Mouse (Mus musculus) gonadal fat pad, adult 2 months (tissue): ENCODE results near the gene Olfr177. TPM values are rescaled to one million over a fixed set of nuclear protein-coding genes. Genes with fewer than 3 reads are reported as not detected.

Source experiments
- DNase-seq: peaks from one replicate; pipeline ENCODE4 v3.0.0-alpha.2; 2012; ENCODE audit warnings: low read depth
- polyA plus RNA-seq: library from polyadenylated mRNA; depleted of rRNA; stranded (reverse); fragments of >200 nt; gene quantifications from 2 replicates; pipeline ENCODE4 v1.2.3, GENCODE M21; 2012; rRNA removed

The Olfr177 gene
- polyA plus RNA-seq: not detected in 2 replicates

DNA sequence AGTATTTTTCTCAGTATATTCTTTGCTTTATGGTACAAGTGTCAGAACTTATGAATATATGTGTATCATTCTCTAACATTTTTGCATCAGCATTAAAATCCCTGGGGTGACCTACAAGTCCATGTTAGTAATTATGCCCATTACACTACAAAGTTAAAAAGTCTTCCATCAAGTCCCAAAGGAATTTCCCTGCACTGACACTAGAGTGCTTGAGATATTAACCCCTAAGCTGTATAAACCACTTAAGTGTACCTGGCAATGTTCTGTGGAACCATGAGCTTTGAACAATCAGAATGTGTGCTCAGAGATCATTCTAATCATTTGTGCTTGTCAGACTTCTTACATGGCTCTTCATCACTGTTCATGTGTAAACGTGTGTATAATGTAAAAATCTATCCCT is at the start of gene Olfr177:
Olfr177 (minus strand) TSS at position 101 of the 400 bp plus-strand sequence.
- DNase-seq: no peak

DNA sequence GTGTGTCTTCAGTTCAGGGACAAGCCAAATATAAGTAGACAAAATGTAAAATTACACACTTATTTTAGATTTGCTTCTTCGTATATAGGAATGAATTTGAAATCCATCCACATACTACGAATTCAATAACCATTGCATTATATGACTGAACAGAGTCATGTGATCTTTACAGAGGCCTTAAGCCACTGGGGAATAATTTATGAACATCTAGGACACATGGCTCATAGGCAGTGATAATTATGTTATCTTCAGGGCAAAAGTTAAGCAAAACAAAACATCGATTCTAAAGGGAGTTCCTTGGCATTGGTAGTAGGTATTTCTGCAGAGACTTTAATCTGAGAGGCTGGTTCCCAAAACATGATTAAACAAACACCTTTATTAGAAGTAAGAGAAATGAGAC is 17.4 kb upstream of the Olfr177 start, which contains the start of gene Olfr178:
Olfr178 (minus strand) TSS at position 101 of the 400 bp plus-strand sequence.
- no peak for DNase-seq

DNA sequence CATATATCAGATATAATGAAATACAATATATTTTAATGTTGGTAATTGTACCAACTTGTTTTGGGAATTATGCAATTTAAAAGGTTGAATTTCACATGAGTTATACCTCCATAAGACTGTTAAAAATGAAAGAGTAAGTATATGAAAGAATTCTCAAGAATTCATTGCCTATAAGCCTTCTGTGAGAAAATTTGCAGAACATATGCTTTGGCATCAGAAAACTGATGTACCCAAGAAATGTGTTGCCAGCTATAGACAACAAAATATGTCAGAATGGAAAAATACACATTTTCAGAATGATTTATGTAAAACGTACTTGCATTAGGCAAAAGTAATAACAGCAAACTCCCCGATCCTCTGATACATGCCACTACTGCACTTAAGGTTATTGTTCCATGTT is 9.8 kb upstream of the Olfr177 start:
- DNase-seq: no peak

DNA sequence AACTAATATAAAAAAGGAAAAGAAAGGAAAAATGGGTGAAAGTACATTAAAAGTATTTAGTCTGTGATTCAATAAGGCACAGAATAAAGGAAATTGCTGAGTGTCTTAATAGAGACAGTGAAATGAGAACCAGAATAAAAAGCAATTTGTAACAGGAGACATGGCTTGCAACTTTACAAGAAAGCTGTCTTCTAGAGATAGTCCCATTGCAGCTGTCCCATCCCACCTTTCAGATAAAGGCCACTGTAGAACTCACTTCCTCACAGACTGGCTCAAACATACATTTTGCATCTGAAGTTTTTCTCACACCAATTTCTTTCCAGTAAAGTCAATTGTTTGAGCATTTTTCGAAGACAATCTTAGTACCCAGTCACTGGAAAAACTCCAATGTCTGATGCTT is 13.1 kb downstream of the Olfr177 start:
- no peak for DNase-seq

DNA sequence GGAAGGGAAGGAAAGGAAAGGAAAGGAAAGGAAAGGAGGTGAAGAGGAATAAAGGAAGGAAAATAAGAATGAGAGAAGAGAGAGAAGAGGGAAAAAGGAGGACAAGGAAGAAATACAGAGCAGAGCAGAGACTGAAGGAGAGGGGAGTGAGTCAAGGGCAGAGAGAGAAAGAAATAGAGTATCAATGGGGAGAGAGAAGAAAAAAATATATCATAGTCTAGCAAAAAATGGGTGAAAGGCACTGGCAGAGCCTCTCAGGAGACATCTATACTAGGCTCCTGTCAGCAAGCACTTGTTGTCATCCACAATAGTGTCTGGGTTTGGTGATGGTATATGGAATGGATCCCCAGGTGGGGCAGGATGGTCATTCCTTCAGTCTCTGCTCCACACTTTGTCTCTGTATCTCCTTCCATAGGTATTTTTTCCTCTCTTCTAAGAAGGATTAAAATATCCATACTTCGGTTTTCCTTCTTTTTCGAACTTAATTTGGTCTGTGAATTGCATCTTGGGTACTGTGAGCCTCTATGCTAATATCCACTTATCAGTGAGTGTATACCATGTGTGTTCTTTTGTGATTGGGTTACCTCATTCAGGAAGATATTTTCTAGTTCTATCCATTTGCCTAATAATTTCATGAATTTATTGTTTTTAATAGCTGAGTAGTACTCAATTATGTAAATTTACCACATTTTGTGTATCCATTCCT is 14.4 kb downstream of the Olfr177 start:
- DNase-seq: no peak

DNA sequence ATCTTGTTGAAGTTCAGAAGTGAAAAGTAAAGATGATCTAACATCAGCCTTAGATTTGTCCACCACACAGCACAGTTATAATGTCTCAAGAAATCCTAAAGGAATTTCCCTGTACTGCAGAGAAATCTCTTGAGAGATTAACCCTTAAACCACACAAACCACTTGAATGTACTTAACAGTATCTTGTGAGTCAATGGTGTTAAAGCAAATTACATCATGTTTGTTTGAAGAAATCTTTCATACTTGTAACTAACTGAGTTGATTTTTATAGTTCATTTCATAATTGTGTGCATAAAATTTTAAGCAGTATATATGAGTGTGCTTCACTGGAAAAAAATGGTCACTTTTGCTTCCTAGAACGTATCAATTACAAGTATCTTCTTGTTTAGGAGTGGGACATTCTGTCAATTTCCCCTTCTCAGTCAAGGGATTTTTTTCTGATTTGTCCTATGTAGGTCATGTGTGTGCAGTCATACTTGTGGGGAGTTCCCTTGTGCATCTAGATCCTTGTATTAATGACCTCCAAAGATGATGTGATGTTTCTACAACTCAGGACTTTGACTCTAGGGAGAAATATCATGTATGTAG is 47.7 kb downstream of the Olfr177 start, which contains the start of gene Olfr175-ps1:
Olfr175-ps1 (minus strand) TSS at position 51 of the 588 bp plus-strand sequence.
- no peak for DNase-seq

Other genes with a start within 250 kb of the Olfr177 start
- not detected in 2 replicates for gene E330017A01Rik, start 236.0 kb downstream of the Olfr177 start, polyA plus RNA-seq
- 12.0 and 13.6 TPM in 2 replicates for gene Cpox, start 204.5 kb downstream of the Olfr177 start, polyA plus RNA-seq
- gene Gpr15, start 155.7 kb downstream of the Olfr177 start, polyA plus RNA-seq: not detected in 2 replicates
- gene Cldnd1, start 146.9 kb downstream of the Olfr177 start, polyA plus RNA-seq: 42.4 and 43.2 TPM in 2 replicates
- not detected in 2 replicates for gene Olfr172, start 111.6 kb downstream of the Olfr177 start, polyA plus RNA-seq
- not detected in 2 replicates for gene Olfr173, start 74.5 kb downstream of the Olfr177 start, polyA plus RNA-seq
- not detected in 2 replicates for gene Olfr175-ps1, start 48.0 kb downstream of the Olfr177 start, polyA plus RNA-seq
- gene Olfr178, start 17.3 kb upstream of the Olfr177 start, polyA plus RNA-seq: not detected in 2 replicates
- gene Olfr181, start 54.0 kb upstream of the Olfr177 start, polyA plus RNA-seq: not detected in 2 replicates
- gene Olfr180, start 54.6 kb upstream of the Olfr177 start, polyA plus RNA-seq: not detected in 2 replicates
- not detected in 2 replicates for gene Olfr183, start 120.6 kb upstream of the Olfr177 start, polyA plus RNA-seq
- not detected in 2 replicates for gene Olfr186, start 155.5 kb upstream of the Olfr177 start, polyA plus RNA-seq
- not detected in 2 replicates for gene Olfr187, start 165.0 kb upstream of the Olfr177 start, polyA plus RNA-seq
- gene Olfr190, start 203.2 kb upstream of the Olfr177 start, polyA plus RNA-seq: not detected in 2 replicates
- gene Olfr191, start 215.1 kb upstream of the Olfr177 start, polyA plus RNA-seq: not detected in 2 replicates
- gene Olfr193, start 237.1 kb upstream of the Olfr177 start, polyA plus RNA-seq: not detected in 2 replicates
- gene Olfr194, start 246.3 kb upstream of the Olfr177 start, polyA plus RNA-seq: not detected in 2 replicates